Mouse (Mus musculus) myocyte (in vitro differentiated cells): ENCODE data around the gene Ptprb. TPM values are rescaled to one million over a fixed set of nuclear protein-coding genes. Genes with fewer than 3 reads are reported as not detected.

Source experiments
- H3K27me3 ChIP-seq: one replicate; pipeline ENCODE4 v1.6.1; 2011; ENCODE audit not compliant: control insufficient read depth, insufficient read depth, insufficient read length
- H3K36me3 ChIP-seq: one replicate; pipeline ENCODE4 v1.6.1; 2011; ENCODE audit not compliant: control insufficient read depth, insufficient read depth
- H3K4me2 ChIP-seq: one replicate; pipeline ENCODE4 v1.6.1; 2011; ENCODE audit warnings: low read depth, control low read depth
- H3K4me3 ChIP-seq: one replicate; pipeline ENCODE4 v1.5.1; 2011; ENCODE audit warnings: mild to moderate bottlenecking, control low read depth, moderate library complexity
- H3K79me2 ChIP-seq: one replicate; pipeline ENCODE4 v1.6.1; 2011; ENCODE audit not compliant: control insufficient read depth, insufficient read depth
- H3ac ChIP-seq: one replicate; pipeline ENCODE4 v1.6.1; 2011; ENCODE audit not compliant: control insufficient read depth, insufficient read length
- CEBPB ChIP-seq: IDR thresholded peaks from 2 replicates; pipeline ENCODE4 v1.6.1; 2011; ENCODE audit warnings: mild to moderate bottlenecking, moderate library complexity; ENCODE audit not compliant: poor library complexity, insufficient read depth, severe bottlenecking
- E2F4 ChIP-seq: IDR thresholded peaks from one replicate; pipeline ENCODE4 v1.6.1; 2011; ENCODE audit warnings: mild to moderate bottlenecking, control low read depth, moderate library complexity; ENCODE audit not compliant: insufficient read depth
- MAX ChIP-seq: IDR thresholded peaks from one replicate; pipeline ENCODE4 v1.6.1; 2011; ENCODE audit warnings: low read depth, mild to moderate bottlenecking, control low read depth
- MYOD1 ChIP-seq, 3 experiments: IDR thresholded peaks; one replicate each; pipeline ENCODE4 v1.6.1; 2011; ENCODE audit warnings: control low read depth in 2 of 3, low read depth in 2 of 3, mild to moderate bottlenecking in 2 of 3, moderate library complexity in 1 of 3; ENCODE audit not compliant: insufficient read length in 2 of 3, control insufficient read depth in 1 of 3
- MYOG ChIP-seq, 3 experiments: IDR thresholded peaks; one replicate each; pipeline ENCODE4 v1.6.1; 2011; ENCODE audit warnings: control low read depth in 2 of 3, low read depth in 2 of 3, mild to moderate bottlenecking in 2 of 3; ENCODE audit not compliant: insufficient read length in 2 of 3, control insufficient read depth in 1 of 3, insufficient read depth in 1 of 3
- POLR2A ChIP-seq: IDR thresholded peaks from one replicate; pipeline ENCODE4 v1.6.1; 2011; ENCODE audit warnings: low read depth, mild to moderate bottlenecking, control low read depth, moderate library complexity; ENCODE audit not compliant: insufficient read length
- POLR2AphosphoS2 ChIP-seq: IDR thresholded peaks from one replicate; pipeline ENCODE4 v1.6.1; 2011; ENCODE audit warnings: low read depth, control low read depth; ENCODE audit not compliant: insufficient read length
- REST ChIP-seq: IDR thresholded peaks from one replicate; pipeline ENCODE4 v1.6.1; 2011; ENCODE audit warnings: mild to moderate bottlenecking, control low read depth, moderate library complexity; ENCODE audit not compliant: insufficient read depth, insufficient read length
- SRF ChIP-seq: IDR thresholded peaks from one replicate; pipeline ENCODE4 v1.6.1; 2011; ENCODE audit warnings: low read depth; ENCODE audit not compliant: control insufficient read depth, insufficient read length
- TCF12 ChIP-seq: IDR thresholded peaks from one replicate; pipeline ENCODE4 v1.6.1; 2011; ENCODE audit warnings: mild to moderate bottlenecking, control low read depth; ENCODE audit not compliant: poor library complexity, insufficient read depth, severe bottlenecking
- TCF3 ChIP-seq: IDR thresholded peaks from one replicate; pipeline ENCODE4 v1.6.1; 2011; ENCODE audit warnings: low read depth, control low read depth; ENCODE audit not compliant: insufficient read length
- USF1 ChIP-seq: IDR thresholded peaks from one replicate; pipeline ENCODE4 v1.6.1; 2011; ENCODE audit warnings: low read depth, mild to moderate bottlenecking, control low read depth, moderate library complexity
- polyA plus RNA-seq: library from polyadenylated mRNA; unstranded; fragments of >200 nt; fragmentation: generic; extraction: Trizol; gene quantifications from one replicate; pipeline ENCODE4 v1.2.1, GENCODE M21; 2012; ENCODE audit warnings: missing spikeins

Gene Ptprb
- polyA plus RNA-seq, 1 experiment: 0.01 TPM

DNA sequence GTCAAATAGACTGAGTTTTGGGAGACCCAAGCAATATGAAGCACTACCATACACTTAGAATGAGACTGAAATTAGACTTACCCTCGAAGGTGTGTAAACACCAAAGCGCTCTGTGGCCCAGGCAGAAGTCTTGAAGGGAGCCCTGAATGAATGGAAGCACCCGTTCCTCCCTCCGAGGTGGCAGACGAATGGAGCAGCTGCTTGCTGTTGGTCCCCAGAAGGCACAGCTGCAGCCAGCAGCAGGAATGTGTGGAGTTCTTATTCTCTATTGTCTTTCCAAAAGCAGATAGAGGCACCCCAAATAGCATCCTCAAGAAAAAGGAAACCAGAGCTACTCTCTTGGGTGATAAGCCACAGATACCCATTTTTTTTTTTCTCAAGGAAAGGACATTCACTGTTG lies 79.0 kb downstream of the Ptprb start:
- TF ChIP-seq REST (no peak), POLR2AphosphoS2 (no peak), MAX (no peak), CEBPB (no peak), MYOG (IDR thresholded peaks at IDR 0.05; ENCODE audit: control insufficient read depth in 1 of 3, insufficient read depth in 1 of 3, insufficient read length in 2 of 3, low read depth in 2 of 3) (peak; percentile 27 to 80 (median 69)), E2F4 (no peak), POLR2A (no peak), TCF12 (peak; percentile 26), MYOD1 (IDR thresholded peaks at IDR 0.05; ENCODE audit: control insufficient read depth in 1 of 3, insufficient read length in 2 of 3, low read depth in 2 of 3) (peak in 2 of 3 experiments; percentile 86 to 89), TCF3 (no peak), SRF (no peak), USF1 (no peak)
- no peaks in the 10 kb centered on the region for H3K79me2 ChIP-seq
- no peak overlapping the region for H3K4me2 ChIP-seq
- H3K4me3 ChIP-seq: no peak overlapping the region
- no peaks in the 10 kb centered on the region for H3K27me3 ChIP-seq
- no peaks in the 10 kb centered on the region for H3K36me3 ChIP-seq
- H3ac ChIP-seq: no peak overlapping the region

DNA sequence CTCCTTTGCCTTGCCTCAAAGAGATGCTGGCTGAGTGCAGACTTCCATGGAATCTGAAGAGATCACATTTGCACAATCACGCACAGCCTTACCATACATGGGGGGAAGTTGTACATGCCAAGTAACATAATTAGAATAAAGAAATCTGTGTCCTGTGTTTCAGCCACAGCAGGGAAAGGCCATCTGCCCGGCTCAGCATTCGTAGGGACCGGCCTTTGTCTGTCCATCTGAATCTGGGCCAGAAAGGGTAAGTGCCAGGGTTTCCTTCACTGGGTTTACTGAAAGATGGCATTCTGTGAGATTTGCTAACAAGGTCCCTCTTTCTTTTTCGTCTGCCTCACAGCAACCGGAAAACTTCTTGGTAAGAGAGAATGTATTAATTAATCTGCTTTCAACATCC lies 86.9 kb downstream of the Ptprb start:
- no peak overlapping the region for H3K4me3 ChIP-seq
- H3K79me2 ChIP-seq: no peaks in the 10 kb centered on the region
- H3K4me2 ChIP-seq: no peak overlapping the region
- TF ChIP-seq MAX (no peak), USF1 (no peak), POLR2AphosphoS2 (no peak), SRF (no peak), MYOG (IDR thresholded peaks at IDR 0.05; ENCODE audit: control insufficient read depth in 1 of 3, insufficient read depth in 1 of 3, insufficient read length in 2 of 3, low read depth in 2 of 3) (no peak), REST (no peak)
- H3ac ChIP-seq: no peak overlapping the region
- no peaks in the 10 kb centered on the region for H3K27me3 ChIP-seq
- H3K36me3 ChIP-seq: no peaks in the 10 kb centered on the region

DNA sequence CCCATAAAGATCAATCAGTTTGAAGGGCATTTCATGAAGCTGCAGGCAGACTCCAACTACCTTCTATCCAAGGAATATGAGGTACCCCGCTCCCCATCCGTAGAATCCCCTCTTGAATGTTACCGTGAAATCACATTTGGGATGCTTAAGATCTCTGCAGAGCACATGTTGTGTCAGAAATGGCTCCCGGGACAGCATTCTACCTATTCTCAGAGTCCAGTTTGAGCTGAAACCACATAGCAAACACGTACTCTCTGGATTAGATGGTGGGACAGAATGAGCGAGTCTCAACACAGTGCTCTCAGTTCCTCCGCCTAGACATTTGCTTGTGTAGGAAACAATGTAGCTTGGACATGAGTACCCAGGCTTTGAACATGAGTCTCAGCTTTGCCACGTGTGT lies 87.3 kb downstream of the Ptprb start:
- Histone ChIP-seq H3K36me3 (no peaks in the 10 kb centered on the region), H3K79me2 (no peaks in the 10 kb centered on the region), H3K4me3 (no peak overlapping the region), H3ac (no peak overlapping the region), H3K27me3 (no peaks in the 10 kb centered on the region), H3K4me2 (no peak overlapping the region)
- no peak for TF ChIP-seq USF1
- TF ChIP-seq TCF12: no peak

DNA sequence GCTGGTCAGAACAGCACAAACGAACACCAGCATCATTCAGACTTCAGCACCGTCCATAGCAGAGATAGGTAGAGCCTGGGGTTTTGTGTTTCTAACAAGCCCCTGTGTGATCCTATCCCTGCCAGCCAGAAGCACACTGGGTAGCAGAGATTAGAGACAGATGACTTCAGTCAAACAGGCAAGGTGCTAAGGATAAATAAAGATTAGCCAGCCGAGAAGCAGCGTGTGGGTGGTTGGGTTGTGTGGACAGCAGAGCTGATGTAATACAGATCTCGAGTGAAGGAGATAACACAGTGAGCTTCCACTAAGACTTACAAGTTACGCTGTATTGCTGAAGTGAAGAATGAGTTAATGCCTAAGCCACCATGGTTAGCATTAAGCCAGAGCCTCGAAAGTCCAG lies 89.4 kb downstream of the Ptprb start:
- TF ChIP-seq POLR2A (no peak), CEBPB (no peak)
- H3K27me3 ChIP-seq: no peaks in the 10 kb centered on the region
- H3K79me2 ChIP-seq: no peaks in the 10 kb centered on the region
- no peak overlapping the region for H3ac ChIP-seq
- H3K36me3 ChIP-seq: no peaks in the 10 kb centered on the region
- no peak overlapping the region for H3K4me3 ChIP-seq
- no peak overlapping the region for H3K4me2 ChIP-seq

DNA sequence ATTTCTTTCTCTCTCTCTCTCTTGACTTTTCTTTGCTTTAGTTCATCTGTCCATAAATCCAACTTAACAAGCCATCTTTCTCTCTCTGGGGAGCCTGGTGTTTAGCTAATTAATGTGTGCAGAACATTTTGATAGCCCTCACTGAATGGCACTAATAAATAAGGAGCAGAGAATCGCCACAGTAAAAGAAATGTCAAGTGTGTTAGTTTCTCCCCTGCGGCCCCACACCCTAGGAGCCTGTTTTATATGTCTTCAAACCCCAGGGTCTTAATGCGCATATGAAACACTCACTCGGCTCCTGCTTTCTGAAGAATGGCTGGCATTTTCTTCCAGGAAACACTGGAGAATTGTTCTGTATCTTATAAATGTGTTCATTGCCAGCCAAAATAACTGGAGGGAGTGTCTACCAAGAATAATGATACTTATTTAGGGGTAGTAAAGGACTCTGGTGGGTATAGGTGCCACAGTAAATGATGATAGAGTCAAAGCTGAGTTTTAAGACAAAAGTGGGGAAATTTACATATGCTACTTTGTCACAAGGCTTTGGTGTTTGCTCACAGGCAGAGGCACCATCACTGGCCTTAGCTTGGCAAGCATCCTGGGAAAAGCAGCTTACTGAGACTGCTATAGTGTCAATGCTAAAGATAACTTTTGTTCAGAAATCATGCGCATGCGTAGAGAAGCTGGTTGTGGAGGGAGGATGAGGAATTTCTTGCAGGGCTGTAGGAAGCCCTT lies 95.8 kb downstream of the Ptprb start:
- TF ChIP-seq REST (no peak), MYOG (IDR thresholded peaks at IDR 0.05; ENCODE audit: control insufficient read depth in 1 of 3, insufficient read depth in 1 of 3, insufficient read length in 2 of 3, low read depth in 2 of 3) (no peak), MAX (no peak), POLR2AphosphoS2 (no peak), MYOD1 (IDR thresholded peaks at IDR 0.05; ENCODE audit: control insufficient read depth in 1 of 3, insufficient read length in 2 of 3, low read depth in 2 of 3) (no peak), E2F4 (no peak), TCF12 (no peak)
- H3K4me3 ChIP-seq: no peak overlapping the region
- no peak overlapping the region for H3ac ChIP-seq
- no peaks in the 10 kb centered on the region for H3K27me3 ChIP-seq
- no peak overlapping the region for H3K4me2 ChIP-seq
- H3K79me2 ChIP-seq: no peaks in the 10 kb centered on the region
- H3K36me3 ChIP-seq: no peaks in the 10 kb centered on the region

DNA sequence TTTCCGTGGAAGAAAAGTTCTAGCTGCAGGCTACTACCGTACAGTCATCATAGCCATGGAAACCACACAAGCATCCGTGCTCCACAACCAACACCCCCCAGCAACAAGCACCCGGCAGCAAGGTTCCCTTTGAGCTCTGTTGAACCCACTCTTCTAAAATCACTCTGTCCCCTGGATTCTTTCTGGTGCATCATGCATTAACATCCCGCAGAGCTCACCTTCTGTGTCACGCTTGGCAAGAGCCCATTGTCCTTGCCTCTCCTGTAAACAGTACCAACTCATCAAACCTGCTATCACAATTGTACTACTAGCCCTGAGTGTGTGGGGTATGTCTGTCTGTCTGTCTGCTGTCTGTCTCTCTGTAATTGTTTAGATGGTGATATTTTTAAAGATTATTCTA lies 98.8 kb downstream of the Ptprb start:
- Histone ChIP-seq H3K4me2 (no peak overlapping the region), H3K79me2 (no peaks in the 10 kb centered on the region), H3ac (no peak overlapping the region), H3K36me3 (no peaks in the 10 kb centered on the region), H3K27me3 (no peaks in the 10 kb centered on the region), H3K4me3 (no peak overlapping the region)
- TF ChIP-seq TCF12: no peak
- no peak for TF ChIP-seq REST
- TF ChIP-seq TCF3: no peak
- TF ChIP-seq MYOG (IDR thresholded peaks at IDR 0.05; ENCODE audit: control insufficient read depth in 1 of 3, insufficient read depth in 1 of 3, insufficient read length in 2 of 3, low read depth in 2 of 3): no peak
- TF ChIP-seq E2F4: no peak
- TF ChIP-seq CEBPB: no peak
- no peak for TF ChIP-seq SRF
- TF ChIP-seq MYOD1 (IDR thresholded peaks at IDR 0.05; ENCODE audit: control insufficient read depth in 1 of 3, insufficient read length in 2 of 3, low read depth in 2 of 3): no peak
- no peak for TF ChIP-seq POLR2AphosphoS2
- no peak for TF ChIP-seq MAX
- no peak for TF ChIP-seq USF1
- TF ChIP-seq POLR2A: no peak
